Mouse (Mus musculus) CH12.LX (cell line): ENCODE results near the gene Tmem8b. TPM values are rescaled to one million over a fixed set of nuclear protein-coding genes. Genes with fewer than 3 reads are reported as not detected.

Experiments used
- DNase-seq: peaks from one replicate; pipeline ENCODE4 v3.0.0-alpha.2; 2013; ENCODE audit errors: extremely low read depth
- H3K27ac ChIP-seq: 2 replicates; pipeline ENCODE4 v1.5.1; 2012; ENCODE audit warnings: low read depth, mild to moderate bottlenecking, control low read depth, moderate library complexity; ENCODE audit not compliant: insufficient read depth
- H3K27me3 ChIP-seq: replicated peaks from 2 replicates; pipeline ENCODE3; 2012; ENCODE audit warnings: inconsistent platforms
- H3K36me3 ChIP-seq, 2 experiments: replicated peaks in 1 of 2; 2 replicates each; pipeline versions ENCODE3 to v1.6.1; 2012; ENCODE audit warnings: inconsistent platforms in 1 of 2, low read length in 1 of 2, mild to moderate bottlenecking in 1 of 2, mixed read lengths in 1 of 2, moderate library complexity in 1 of 2; ENCODE audit not compliant: control insufficient read depth in 1 of 2, insufficient read depth in 1 of 2
- H3K4me1 ChIP-seq, 2 experiments: 2 replicates each; pipeline ENCODE4 v1.6.1; 2012; ENCODE audit warnings: inconsistent platforms in 1 of 2, moderate library complexity in 1 of 2; ENCODE audit not compliant: insufficient read depth in 2 of 2, control insufficient read depth in 1 of 2
- H3K4me2 ChIP-seq: 2 replicates; pipeline ENCODE4 v1.6.1; 2012; ENCODE audit warnings: low read depth, mild to moderate bottlenecking, control low read depth; ENCODE audit not compliant: poor library complexity, insufficient read depth, severe bottlenecking
- H3K4me3 ChIP-seq, 3 experiments: fragments of 150-350 bp in 1 of 3; sonication (generic) in 1 of 3; replicated peaks in 1 of 3; 2 replicates each; pipeline versions ENCODE3 to v1.5.1; 2011 to 2012; ENCODE audit warnings: low read depth in 2 of 3, low read length in 2 of 3, mild to moderate bottlenecking in 2 of 3, moderate library complexity in 2 of 3, control low read depth in 1 of 3, improper control_type of control experiment in 1 of 3, inconsistent platforms in 1 of 3, mixed read lengths in 1 of 3; ENCODE audit not compliant: poor library complexity in 1 of 3
- H3K79me2 ChIP-seq: replicated peaks from 2 replicates; pipeline ENCODE4 v1.6.1; 2012; ENCODE audit warnings: mild to moderate bottlenecking, moderate library complexity; ENCODE audit not compliant: control insufficient read depth, poor library complexity, insufficient read depth, severe bottlenecking; ENCODE audit errors: extremely low read depth
- H3K9ac ChIP-seq: 2 replicates; pipeline ENCODE4 v1.6.1; 2012; ENCODE audit warnings: low read depth, mild to moderate bottlenecking, control low read depth, moderate library complexity; ENCODE audit not compliant: insufficient read depth
- H3K9me3 ChIP-seq: replicated peaks from 2 replicates; pipeline ENCODE3; 2012; ENCODE audit warnings: low read length, inconsistent platforms, mixed read lengths
- BHLHE40 ChIP-seq: IDR thresholded peaks from 2 replicates; pipeline ENCODE4 v1.6.1; 2011; ENCODE audit warnings: mild to moderate bottlenecking, low read depth, low read length, improper control_type of control experiment
- CHD2 ChIP-seq: IDR thresholded peaks from 2 replicates; pipeline ENCODE4 v1.6.1; 2011; ENCODE audit warnings: low read length, improper control_type of control experiment
- CTCF ChIP-seq, 2 experiments: IDR thresholded peaks in 1 of 2; conservative IDR thresholded peaks in 1 of 2; 2 replicates each; pipeline ENCODE4 v1.5.1; 2011 to 2012; ENCODE audit warnings: low read depth in 2 of 2, low read length in 2 of 2, improper control_type of control experiment in 1 of 2, inconsistent platforms in 1 of 2, mild to moderate bottlenecking in 1 of 2, moderate library complexity in 1 of 2
- GABPA ChIP-seq: IDR thresholded peaks from 2 replicates; pipeline ENCODE4 v1.6.1; 2012; ENCODE audit warnings: low read depth, low read length, improper control_type of control experiment, inconsistent platforms; ENCODE audit not compliant: insufficient replicate concordance
- HCFC1 ChIP-seq: IDR thresholded peaks from 2 replicates; pipeline ENCODE4 v1.6.1; 2012; ENCODE audit warnings: low read depth, mild to moderate bottlenecking, inconsistent platforms, low read length, improper control_type of control experiment
- IRF4 ChIP-seq: IDR thresholded peaks from 2 replicates; pipeline ENCODE4 v1.6.1; 2014; ENCODE audit warnings: low read depth, mild to moderate bottlenecking, inconsistent platforms, low read length, improper control_type of control experiment
- JUN ChIP-seq: IDR thresholded peaks from 2 replicates; pipeline ENCODE4 v1.6.1; 2011; ENCODE audit warnings: low read depth, mild to moderate bottlenecking, low read length, improper control_type of control experiment, moderate library complexity; ENCODE audit not compliant: insufficient read depth
- KAT2A ChIP-seq: IDR thresholded peaks from 2 replicates; pipeline ENCODE4 v1.6.1; 2012; ENCODE audit warnings: low read length, improper control_type of control experiment, inconsistent platforms; ENCODE audit not compliant: insufficient replicate concordance
- MAFK ChIP-seq: IDR thresholded peaks from 2 replicates; pipeline ENCODE4 v1.6.1; 2011; ENCODE audit warnings: low read length, improper control_type of control experiment; ENCODE audit not compliant: insufficient replicate concordance
- MAX ChIP-seq: IDR thresholded peaks from 2 replicates; pipeline ENCODE4 v1.6.1; 2011; ENCODE audit warnings: low read length, improper control_type of control experiment
- MAZ ChIP-seq: IDR thresholded peaks from 2 replicates; pipeline ENCODE4 v1.6.1; 2012; ENCODE audit warnings: low read depth, mild to moderate bottlenecking, inconsistent platforms, low read length, improper control_type of control experiment, moderate library complexity
- NRF1 ChIP-seq: IDR thresholded peaks from 2 replicates; pipeline ENCODE4 v1.6.1; 2014; ENCODE audit warnings: low read depth, mild to moderate bottlenecking, inconsistent platforms, low read length, improper control_type of control experiment, moderate library complexity
- POLR2A ChIP-seq: IDR thresholded peaks from 2 replicates; pipeline ENCODE4 v1.6.1; 2011; ENCODE audit warnings: low read depth, mild to moderate bottlenecking, improper control_type of control experiment, low read length
- POLR2AphosphoS2 ChIP-seq: IDR thresholded peaks from 2 replicates; pipeline ENCODE4 v1.6.1; 2011; ENCODE audit warnings: low read depth, low read length, improper control_type of control experiment
- RAD21 ChIP-seq: IDR thresholded peaks from 2 replicates; pipeline ENCODE4 v1.6.1; 2011; ENCODE audit warnings: low read depth, mild to moderate bottlenecking, low read length, improper control_type of control experiment, moderate library complexity
- RCOR1 ChIP-seq: conservative IDR thresholded peaks from 2 replicates; pipeline ENCODE4 v1.6.1; 2012; ENCODE audit warnings: low read depth, mild to moderate bottlenecking, inconsistent platforms, low read length, improper control_type of control experiment
- SMC3 ChIP-seq: IDR thresholded peaks from 2 replicates; pipeline ENCODE4 v1.6.1; 2011; ENCODE audit warnings: low read depth, low read length, improper control_type of control experiment
- TCF12 ChIP-seq: IDR thresholded peaks from 2 replicates; pipeline ENCODE4 v1.6.1; 2014; ENCODE audit warnings: low read depth, mild to moderate bottlenecking, inconsistent platforms, low read length, improper control_type of control experiment
- UBTF ChIP-seq: IDR thresholded peaks from 2 replicates; pipeline ENCODE4 v1.6.1; 2012; ENCODE audit warnings: low read depth, mild to moderate bottlenecking, inconsistent platforms, low read length, improper control_type of control experiment, moderate library complexity
- ZKSCAN1 ChIP-seq: IDR thresholded peaks from 2 replicates; pipeline ENCODE4 v1.6.1; 2012; ENCODE audit warnings: low read depth, inconsistent platforms, low read length, improper control_type of control experiment, borderline replicate concordance
- dilution Hi-C: fragments of 300-500 bp; cut with MboI; formaldehyde crosslinking; loops from 2 replicates; pipeline ENCODE4 v1.14.3; 2020; ENCODE audit warnings: low sequenced_read_pairs; ENCODE audit not compliant: extremely low pct_unique_long_range_greater_than_20kb, extremely low pct_ligation_motif_present
- in situ Hi-C: fragments of 300-500 bp; cut with MboI; formaldehyde crosslinking; loops from 3 replicates; pipeline ENCODE4 v1.14.3; 2019; ENCODE audit warnings: low sequenced_read_pairs, low pct_ligation_motif_present, low pct_unique_long_range_greater_than_20kb, mixed read lengths
- polyA plus RNA-seq: library from polyadenylated mRNA; unstranded; fragments of >175 nt; gene quantifications from 2 replicates; pipeline ENCODE4 v1.2.1, GENCODE M21; 2012; ENCODE audit warnings: low read depth; ENCODE audit not compliant: insufficient read length
- total RNA-seq, 2 experiments: library from RNA; depleted of rRNA; stranded (reverse); fragments of 300-350 nt in 1 of 2; fragments of >200 nt in 1 of 2; gene quantifications; 2 replicates each; pipeline ENCODE4 v1.2.3; 2012 to 2014

Tmem8b gene
- total and polyA plus RNA-seq, 3 experiments, result 0.26 to 0.47 TPM; not detected in 1

DNA sequence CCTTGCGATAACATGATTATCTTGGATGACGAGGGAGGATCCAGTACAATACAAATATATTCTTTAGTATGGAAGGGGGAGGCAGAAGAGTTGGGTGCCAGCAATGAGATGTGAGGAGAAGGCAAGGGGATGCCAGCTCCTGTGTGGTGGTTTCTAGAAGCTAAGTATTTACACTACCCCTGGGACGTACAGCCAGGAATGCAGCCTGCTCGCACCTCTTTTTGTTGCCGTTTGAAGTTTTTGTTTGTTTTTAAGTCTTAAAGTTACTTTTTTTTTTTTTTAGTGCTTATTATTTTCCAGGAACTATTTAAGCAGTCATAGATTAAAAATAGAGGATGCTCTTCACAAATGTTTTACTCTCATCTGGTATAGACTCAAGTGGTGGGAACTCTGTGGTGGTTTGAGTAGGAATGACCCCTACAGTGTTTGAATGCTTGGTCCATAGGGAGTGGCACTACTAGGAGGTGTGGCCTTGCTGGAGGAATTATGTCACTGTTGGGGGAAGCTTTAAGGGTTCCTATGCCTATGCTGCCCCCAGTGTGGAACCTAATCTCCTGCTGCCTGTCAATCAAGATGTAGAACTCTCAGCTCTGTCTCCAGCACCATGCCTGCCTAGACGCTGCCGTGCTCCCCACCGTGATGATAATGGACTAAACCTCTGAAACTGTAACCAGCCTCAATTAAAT, 70.4 kb downstream of the Tmem8b start:
- no peaks in the 10 kb centered on the region for H3K36me3 ChIP-seq
- no peak overlapping the region for H3K4me3 ChIP-seq
- no peaks in the 10 kb centered on the region for H3K79me2 ChIP-seq
- no peaks in the 10 kb centered on the region for H3K9me3 ChIP-seq
- dilution Hi-C loops (no loop called here), in situ Hi-C loops (loop anchor here (10.0 to 25.0 kb wide), 2 partner anchors 116 to 248 kb away; partner anchors contain the start of genes Ccin and Olfr155)
- no peak overlapping the region for H3K9ac ChIP-seq
- peaks cover 37% of the 10 kb centered on the region for H3K27me3 ChIP-seq
- no peak overlapping the region for H3K4me2 ChIP-seq
- no peak overlapping the region for H3K27ac ChIP-seq
- peaks cover 0 to 3% of the 10 kb centered on the region in 2 experiments; a peak in 1 of 4 replicates for H3K4me1 ChIP-seq
- DNase-seq, result no peak
- no peak for TF ChIP-seq IRF4
- TF ChIP-seq MAFK, result no peak
- no peak for TF ChIP-seq RCOR1
- no peak for TF ChIP-seq JUN
- no peak for TF ChIP-seq TCF12
- TF ChIP-seq MAX, result no peak
- no peak for TF ChIP-seq ZKSCAN1
- no peak for TF ChIP-seq POLR2AphosphoS2
- no peak for TF ChIP-seq CHD2
- no peak for TF ChIP-seq UBTF
- no peak for TF ChIP-seq NRF1
- no peak for TF ChIP-seq GABPA
- TF ChIP-seq RAD21, result no peak

DNA sequence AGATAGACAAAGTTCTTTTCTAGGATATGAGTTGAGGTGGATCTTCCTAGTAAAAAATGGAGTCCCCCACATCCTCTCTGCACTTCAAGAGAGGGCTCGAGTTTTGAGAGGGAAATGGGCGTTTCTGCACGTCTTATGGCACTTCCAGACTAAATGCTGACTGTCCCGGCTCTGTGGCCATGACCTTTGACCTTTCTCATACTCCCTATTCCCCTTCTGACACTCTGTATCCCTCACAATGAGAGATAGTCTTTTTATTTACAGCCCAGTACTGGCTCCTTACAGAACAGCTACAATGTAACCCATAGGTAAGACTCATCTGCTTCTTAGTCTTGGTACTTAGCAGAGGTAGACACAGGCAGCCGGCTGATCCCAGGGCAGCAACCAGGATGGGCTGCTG, 72.8 kb downstream of the Tmem8b start:
- TF ChIP-seq SMC3 (no peak), MAZ (no peak), POLR2A (no peak), CTCF (conservative IDR thresholded peaks at IDR 0.05 in 1 of 2, IDR thresholded peaks at IDR 0.05 in 1 of 2; ENCODE audit: low read depth in 2 of 2, low read length in 2 of 2) (no peak), BHLHE40 (no peak), HCFC1 (no peak), RAD21 (no peak), KAT2A (no peak), GABPA (no peak)
- no peak overlapping the region for H3K27ac ChIP-seq

More for the DNA sequence above, 72.8 kb downstream of the Tmem8b start:
- Histone ChIP-seq H3K27me3 (peaks cover 22% of the 10 kb centered on the region), H3K9me3 (no peaks in the 10 kb centered on the region), H3K4me2 (no peak overlapping the region), H3K9ac (no peak overlapping the region), H3K36me3 (no peaks in the 10 kb centered on the region), H3K4me1 (peaks cover 0 to 3% of the 10 kb centered on the region in 2 experiments; a peak in 1 of 4 replicates), H3K79me2 (no peaks in the 10 kb centered on the region), H3K4me3 (no peak overlapping the region)
- dilution Hi-C loops, result no loop called here
- no peak for DNase-seq
- in situ Hi-C loops, result loop anchor here (25.0 kb wide), 1 partner anchor 246 kb away; the partner anchor contains the start of gene Ccin

Other genes with a start within 250 kb of the Tmem8b start
Only the 20 nearest of the 26 such genes appear.
- gene Ccdc107, start 176.1 kb upstream of the Tmem8b start, total RNA-seq (2012; rRNA removed), result 57.9 and 63.1 TPM in 2 replicates
- gene Ccdc107, start 176.1 kb upstream of the Tmem8b start, total RNA-seq (2014; rRNA removed), result 23.0 and 33.4 TPM in 2 replicates
- gene Ccdc107, start 176.1 kb upstream of the Tmem8b start, polyA plus RNA-seq, result 30.5 and 32.6 TPM in 2 replicates
- 7.4 and 7.5 TPM in 2 replicates for gene Arhgef39, start 169.3 kb upstream of the Tmem8b start, total RNA-seq (2012; rRNA removed)
- 7.1 and 7.3 TPM in 2 replicates for gene Arhgef39, start 169.3 kb upstream of the Tmem8b start, total RNA-seq (2014; rRNA removed)
- 4.8 and 5.5 TPM in 2 replicates for gene Arhgef39, start 169.3 kb upstream of the Tmem8b start, polyA plus RNA-seq
- gene Car9, start 162.0 kb upstream of the Tmem8b start, total RNA-seq (2012; rRNA removed), result not detected in 2 replicates
- gene Car9, start 162.0 kb upstream of the Tmem8b start, total RNA-seq (2014; rRNA removed), result not detected in 2 replicates
- not detected in 2 replicates for gene Car9, start 162.0 kb upstream of the Tmem8b start, polyA plus RNA-seq
- 0.30 TPM in 1 of 2 replicates, not detected in the other for gene Tpm2, start 145.2 kb upstream of the Tmem8b start, total RNA-seq (2012; rRNA removed)
- gene Tpm2, start 145.2 kb upstream of the Tmem8b start, total RNA-seq (2014; rRNA removed), result not detected in 2 replicates
- 0.29 TPM in 1 of 2 replicates, not detected in the other for gene Tpm2, start 145.2 kb upstream of the Tmem8b start, polyA plus RNA-seq
- 32.9 and 34.2 TPM in 2 replicates for gene Creb3, start 106.6 kb upstream of the Tmem8b start, total RNA-seq (2012; rRNA removed)
- gene Creb3, start 106.6 kb upstream of the Tmem8b start, total RNA-seq (2014; rRNA removed), result 26.1 and 27.6 TPM in 2 replicates
- 33.1 and 37.2 TPM in 2 replicates for gene Creb3, start 106.6 kb upstream of the Tmem8b start, polyA plus RNA-seq
- gene Tln1, start 106.3 kb upstream of the Tmem8b start, total RNA-seq (2012; rRNA removed), result 59.3 and 60.4 TPM in 2 replicates
- 22.3 and 22.7 TPM in 2 replicates for gene Tln1, start 106.3 kb upstream of the Tmem8b start, total RNA-seq (2014; rRNA removed)
- 50.1 and 69.2 TPM in 2 replicates for gene Tln1, start 106.3 kb upstream of the Tmem8b start, polyA plus RNA-seq
- gene Rgp1, start 90.3 kb upstream of the Tmem8b start, total RNA-seq (2012; rRNA removed), result 16.6 and 22.0 TPM in 2 replicates
- 5.4 and 10.1 TPM in 2 replicates for gene Rgp1, start 90.3 kb upstream of the Tmem8b start, total RNA-seq (2014; rRNA removed)
- gene Rgp1, start 90.3 kb upstream of the Tmem8b start, polyA plus RNA-seq, result 32.7 and 37.0 TPM in 2 replicates
- gene Gba2, start 90.1 kb upstream of the Tmem8b start, total RNA-seq (2012; rRNA removed), result 3.6 and 4.1 TPM in 2 replicates
- 3.2 TPM in 2 replicates for gene Gba2, start 90.1 kb upstream of the Tmem8b start, total RNA-seq (2014; rRNA removed)
- gene Gba2, start 90.1 kb upstream of the Tmem8b start, polyA plus RNA-seq, result 8.7 and 11.2 TPM in 2 replicates
- gene Msmp, start 84.5 kb upstream of the Tmem8b start, total RNA-seq (2012; rRNA removed), result 0.46 and 0.72 TPM in 2 replicates
- not detected in 2 replicates for gene Msmp, start 84.5 kb upstream of the Tmem8b start, total RNA-seq (2014; rRNA removed)
- 5.9 and 6.3 TPM in 2 replicates for gene Msmp, start 84.5 kb upstream of the Tmem8b start, polyA plus RNA-seq
- 0.04 and 0.38 TPM in 2 replicates for gene Npr2, start 37.0 kb upstream of the Tmem8b start, total RNA-seq (2012; rRNA removed)
- gene Npr2, start 37.0 kb upstream of the Tmem8b start, total RNA-seq (2014; rRNA removed), result not detected in 2 replicates
- 0.23 and 0.49 TPM in 2 replicates for gene Npr2, start 37.0 kb upstream of the Tmem8b start, polyA plus RNA-seq
- gene Spag8, start 15.4 kb upstream of the Tmem8b start, total RNA-seq (2012; rRNA removed), result 0.08 TPM in 1 of 2 replicates, not detected in the other
- not detected in 2 replicates for gene Spag8, start 15.4 kb upstream of the Tmem8b start, total RNA-seq (2014; rRNA removed)
- not detected in 2 replicates for gene Spag8, start 15.4 kb upstream of the Tmem8b start, polyA plus RNA-seq
- gene Hint2, start 12.5 kb upstream of the Tmem8b start, total RNA-seq (2012; rRNA removed), result 21.2 and 27.9 TPM in 2 replicates
- 17.0 and 17.8 TPM in 2 replicates for gene Hint2, start 12.5 kb upstream of the Tmem8b start, total RNA-seq (2014; rRNA removed)
- gene Hint2, start 12.5 kb upstream of the Tmem8b start, polyA plus RNA-seq, result 6.4 and 8.1 TPM in 2 replicates
- gene Fam221b, start 174 bp downstream of the Tmem8b start, total RNA-seq (2012; rRNA removed), result 5.1 and 6.3 TPM in 2 replicates
- not detected in 2 replicates for gene Fam221b, start 174 bp downstream of the Tmem8b start, total RNA-seq (2014; rRNA removed)
- 0.07 and 0.12 TPM in 2 replicates for gene Fam221b, start 174 bp downstream of the Tmem8b start, polyA plus RNA-seq
- gene Olfr70, start 31.8 kb downstream of the Tmem8b start, total RNA-seq (2012; rRNA removed), result not detected in 2 replicates
- gene Olfr70, start 31.8 kb downstream of the Tmem8b start, total RNA-seq (2014; rRNA removed), result not detected in 2 replicates
- not detected in 2 replicates for gene Olfr70, start 31.8 kb downstream of the Tmem8b start, polyA plus RNA-seq
- not detected in 2 replicates for gene Olfr71, start 41.3 kb downstream of the Tmem8b start, total RNA-seq (2012; rRNA removed)
- not detected in 2 replicates for gene Olfr71, start 41.3 kb downstream of the Tmem8b start, total RNA-seq (2014; rRNA removed)
- not detected in 2 replicates for gene Olfr71, start 41.3 kb downstream of the Tmem8b start, polyA plus RNA-seq
- not detected in 2 replicates for gene Hrct1, start 58.2 kb downstream of the Tmem8b start, total RNA-seq (2012; rRNA removed)
- not detected in 2 replicates for gene Hrct1, start 58.2 kb downstream of the Tmem8b start, total RNA-seq (2014; rRNA removed)
- gene Hrct1, start 58.2 kb downstream of the Tmem8b start, polyA plus RNA-seq, result not detected in 2 replicates
- gene Spaar, start 61.1 kb downstream of the Tmem8b start, total RNA-seq (2012; rRNA removed), result not detected in 2 replicates
- gene Spaar, start 61.1 kb downstream of the Tmem8b start, total RNA-seq (2014; rRNA removed), result not detected in 2 replicates
- not detected in 2 replicates for gene Spaar, start 61.1 kb downstream of the Tmem8b start, polyA plus RNA-seq
- not detected in 2 replicates for gene Olfr159, start 102.0 kb downstream of the Tmem8b start, total RNA-seq (2012; rRNA removed)
- not detected in 2 replicates for gene Olfr159, start 102.0 kb downstream of the Tmem8b start, total RNA-seq (2014; rRNA removed)
- not detected in 2 replicates for gene Olfr159, start 102.0 kb downstream of the Tmem8b start, polyA plus RNA-seq
- gene Olfr156, start 154.9 kb downstream of the Tmem8b start, total RNA-seq (2012; rRNA removed), result not detected in 2 replicates
- not detected in 2 replicates for gene Olfr156, start 154.9 kb downstream of the Tmem8b start, total RNA-seq (2014; rRNA removed)
- gene Olfr156, start 154.9 kb downstream of the Tmem8b start, polyA plus RNA-seq, result not detected in 2 replicates
- not detected in 2 replicates for gene Olfr157, start 171.2 kb downstream of the Tmem8b start, total RNA-seq (2012; rRNA removed)
- not detected in 2 replicates for gene Olfr157, start 171.2 kb downstream of the Tmem8b start, total RNA-seq (2014; rRNA removed)
- 0.03 TPM in 1 of 2 replicates, not detected in the other for gene Olfr157, start 171.2 kb downstream of the Tmem8b start, polyA plus RNA-seq